12 mouse cellular contexts compared by ENCODE assay signal in the genomic region with DNA sequence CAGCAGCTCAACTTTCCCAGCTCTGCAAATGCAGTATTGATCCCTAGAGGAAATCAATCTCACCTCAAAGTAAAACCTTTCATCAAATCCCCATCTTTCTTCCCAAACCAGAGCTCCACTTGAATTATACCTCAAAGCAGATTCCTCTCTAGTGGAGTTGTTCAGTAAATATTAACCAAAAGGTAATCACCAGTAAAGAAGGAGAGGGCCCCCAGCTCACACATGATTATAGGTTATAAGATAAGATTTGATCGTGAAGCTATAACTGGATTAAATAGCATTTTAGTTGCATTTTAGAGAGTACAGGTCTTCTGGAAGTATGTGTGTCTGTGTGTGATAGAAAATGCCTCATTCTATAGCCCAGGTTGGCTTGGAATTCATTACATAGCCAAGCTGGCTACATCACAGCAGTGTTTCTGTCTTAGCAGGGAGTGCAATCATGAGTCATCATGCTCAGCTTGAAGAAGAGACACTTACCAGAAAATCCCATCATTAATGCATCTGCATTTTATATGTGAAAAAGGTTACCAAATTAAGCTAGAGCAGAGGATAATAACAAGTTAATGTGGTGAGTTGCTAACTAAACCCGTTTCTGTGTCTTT.
"Had no signal": no experiment of that assay in that cellular context is flagged by ENCODE, and none has a peak within 500 bp of the region (broad histone marks: within the 10 kb centered on the region; RNA-seq: fewer than 3 reads in every experiment).

No protein-coding gene starts in this region.

- H3K27ac ChIP-seq: kidney, embryonic 15.5 days; limb, embryonic 13.5 days; liver, embryonic 14.5 days; midbrain, embryonic 13.5 days had no signal

- DNase-seq: kidney, adult 2 months; kidney, postnatal 14 days; lung, adult 2 months; lung, postnatal 36 days; right cerebral cortex, postnatal 4 days; spleen, adult 18-20 months; thymus, adult 2 months; thymus, postnatal 25 days had no signal

- H3K4me3 ChIP-seq: kidney, embryonic 15.5 days; limb, embryonic 13.5 days; midbrain, embryonic 13.5 days had no signal
